Mouse (Mus musculus): ENCODE measurements around the gene Tmem233. TPM values are rescaled to one million over a fixed set of nuclear protein-coding genes. Genes with fewer than 3 reads are reported as not detected.

Gene Tmem233
- not detected in 2 replicates for polyA plus RNA-seq (2021; fragmentation: Nextera tagmentation)
- long read RNA-seq, experiment 1 = 0 reads
- long read RNA-seq, experiment 2 = 0 reads

DNA sequence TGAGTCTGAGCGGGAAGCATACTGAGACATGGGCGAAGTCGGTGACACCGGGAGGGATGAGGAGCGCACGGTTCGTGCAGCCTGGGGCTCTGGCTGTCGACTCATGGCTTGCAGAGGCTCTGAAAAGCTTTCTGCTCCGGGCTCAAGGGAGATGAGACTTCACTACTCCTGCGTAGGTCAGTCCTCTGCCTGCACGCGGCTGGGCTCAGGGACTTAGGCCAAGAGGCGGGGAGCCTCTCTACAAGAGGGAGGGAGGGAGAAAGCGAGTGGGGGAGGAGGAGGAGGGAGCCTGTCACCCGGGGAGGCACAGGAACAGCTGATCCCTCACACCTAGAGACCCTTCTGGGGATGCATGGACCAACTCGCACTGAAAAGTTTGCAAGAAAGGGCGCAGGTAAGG lies at the start of gene Tmem233:
Tmem233 (minus strand) TSS at position 164 of the 400 bp plus-strand sequence.

DNA sequence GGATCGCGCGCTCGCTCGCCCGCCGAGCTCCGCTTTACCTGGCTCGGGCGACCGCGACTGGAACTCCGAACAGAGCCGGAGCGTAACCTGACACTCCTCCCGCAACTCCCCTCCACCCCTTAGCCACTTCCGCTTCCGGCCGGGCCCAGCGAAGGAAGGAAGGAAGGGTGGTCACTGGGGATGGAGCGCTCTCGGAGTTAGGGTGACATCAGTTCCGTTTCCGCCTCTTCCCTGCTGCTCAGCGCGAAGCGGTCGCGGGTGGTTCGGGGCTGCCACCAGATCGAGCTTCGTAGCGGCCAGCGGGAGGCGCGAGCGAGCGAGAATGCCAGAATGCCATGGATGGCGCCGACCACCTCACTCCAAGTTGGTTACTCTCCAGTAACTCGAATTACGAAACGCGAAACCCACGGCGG lies 58.7 kb downstream of the Tmem233 start, which contains the start of gene Prkab1:
Prkab1 (minus strand) TSS at position 182 of the 413 bp plus-strand sequence.

Other genes starting within 250 kb of the Tmem233 start
- gene Cit, start 238.0 kb downstream of the Tmem233 start, polyA plus RNA-seq (2021; fragmentation: Nextera tagmentation) = 50.2 and 61.5 TPM in 2 replicates
- gene Prkab1, start 58.7 kb downstream of the Tmem233 start, polyA plus RNA-seq (2021; fragmentation: Nextera tagmentation) = 12.9 and 17.3 TPM in 2 replicates
- gene Ccdc60, start 205.7 kb upstream of the Tmem233 start, polyA plus RNA-seq (2021; fragmentation: Nextera tagmentation) = 0.18 and 0.26 TPM in 2 replicates